Mouse (Mus musculus) MN1 (cell line): ENCODE measurements around the gene Tnip1.

Experiments
- DNase-seq: peaks from one replicate; pipeline ENCODE4 v3.0.0-alpha.2; 2016; ENCODE audit warnings: low spot score

The Tnip1 gene

GRCm38 (mm10) chr11:54878893-54879292 lies 83.8 kb downstream of the Tnip1 start:
- no peak for DNase-seq

DNA sequence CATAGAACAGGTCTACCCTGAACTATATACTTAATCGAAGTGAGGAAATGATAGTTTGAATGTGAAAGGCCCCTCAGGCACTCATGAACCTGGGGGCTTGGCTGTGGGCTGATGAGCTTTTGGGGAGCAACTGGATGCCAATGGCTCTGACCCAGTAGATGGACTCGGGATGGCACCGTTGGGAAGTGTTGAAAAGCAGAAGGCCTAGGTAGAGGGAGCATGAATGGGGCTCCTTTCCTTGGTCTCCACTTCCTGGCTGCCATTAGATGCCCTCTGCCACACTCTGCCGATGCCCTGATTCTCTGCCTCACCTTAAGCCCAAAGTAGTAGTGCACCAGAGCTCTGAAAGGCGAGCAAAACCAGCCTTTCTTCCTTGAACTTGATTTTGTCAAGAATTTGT lies 86.7 kb downstream of the Tnip1 start:
- no peak for DNase-seq

DNA sequence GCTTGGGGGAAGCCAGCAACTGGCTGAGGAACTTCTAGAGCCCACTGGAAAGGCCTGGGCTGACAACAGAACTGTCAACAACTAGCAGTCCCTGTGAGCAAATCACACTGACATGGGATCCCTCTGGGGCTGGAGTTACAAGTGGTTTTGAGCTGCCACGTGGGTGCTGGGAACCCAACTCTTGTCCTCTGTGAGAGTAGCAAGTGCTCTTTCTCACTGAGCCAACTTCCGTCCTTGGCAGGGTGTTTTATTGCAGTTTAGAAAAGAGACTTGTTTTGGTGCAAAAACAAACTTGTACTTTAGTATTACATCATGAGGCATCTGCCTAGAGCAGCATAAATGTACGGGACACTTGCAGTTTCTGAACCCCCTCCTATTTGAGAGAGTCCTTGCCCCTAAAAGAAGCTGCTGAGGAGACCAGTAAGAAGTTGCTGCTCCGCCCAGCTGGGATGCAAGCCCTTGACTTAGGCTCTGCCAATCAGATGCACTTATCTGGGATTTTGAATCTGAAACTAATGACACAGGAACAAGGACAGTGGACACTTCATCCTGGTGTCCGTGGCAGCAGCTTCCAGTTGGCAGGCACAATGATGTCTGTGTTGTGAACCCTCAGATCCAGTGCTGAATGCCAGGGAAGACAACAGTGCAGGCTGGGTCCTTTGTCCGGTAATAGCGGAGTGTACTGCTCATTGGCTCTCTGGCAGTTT lies 90.7 kb downstream of the Tnip1 start:
- no peak for DNase-seq

GRCm38 (mm10) chr11:54869318-54869717 lies 93.4 kb downstream of the Tnip1 start:
- DNase-seq: no peak

DNA sequence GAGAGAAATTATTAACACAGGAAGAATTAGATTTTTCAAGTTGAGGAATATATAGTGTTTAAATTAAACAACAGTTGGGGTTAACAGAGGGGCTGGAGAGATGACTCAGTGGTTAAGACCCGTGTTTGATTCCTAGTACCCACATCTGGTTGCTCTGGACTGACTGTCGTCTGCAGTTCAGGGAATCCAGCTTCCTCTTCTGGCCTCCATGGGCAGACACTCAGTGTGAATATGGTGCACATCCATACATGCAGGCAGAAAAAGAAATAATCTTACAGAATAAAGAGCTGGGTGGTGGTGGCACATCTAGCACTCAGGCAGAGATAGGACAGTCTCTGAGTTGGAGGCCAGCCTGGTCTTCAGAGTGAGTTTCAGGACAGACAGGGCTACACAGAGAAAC lies 94.3 kb downstream of the Tnip1 start:
- no peak for DNase-seq

GRCm38 (mm10) chr11:54867903-54868434 lies 94.7 kb downstream of the Tnip1 start:
- DNase-seq: no peak

GRCm38 (mm10) chr11:54867049-54867385 lies 95.7 kb downstream of the Tnip1 start:
- no peak for DNase-seq

- peak; percentile 97 for DNase-seq
These were observed 96.3 kb downstream of the Tnip1 start, which contains the start of gene Hint1 for GRCm38 (mm10) chr11:54866119-54867048. Gene Hint1 (plus strand): TSS chr11:54866383.

DNA sequence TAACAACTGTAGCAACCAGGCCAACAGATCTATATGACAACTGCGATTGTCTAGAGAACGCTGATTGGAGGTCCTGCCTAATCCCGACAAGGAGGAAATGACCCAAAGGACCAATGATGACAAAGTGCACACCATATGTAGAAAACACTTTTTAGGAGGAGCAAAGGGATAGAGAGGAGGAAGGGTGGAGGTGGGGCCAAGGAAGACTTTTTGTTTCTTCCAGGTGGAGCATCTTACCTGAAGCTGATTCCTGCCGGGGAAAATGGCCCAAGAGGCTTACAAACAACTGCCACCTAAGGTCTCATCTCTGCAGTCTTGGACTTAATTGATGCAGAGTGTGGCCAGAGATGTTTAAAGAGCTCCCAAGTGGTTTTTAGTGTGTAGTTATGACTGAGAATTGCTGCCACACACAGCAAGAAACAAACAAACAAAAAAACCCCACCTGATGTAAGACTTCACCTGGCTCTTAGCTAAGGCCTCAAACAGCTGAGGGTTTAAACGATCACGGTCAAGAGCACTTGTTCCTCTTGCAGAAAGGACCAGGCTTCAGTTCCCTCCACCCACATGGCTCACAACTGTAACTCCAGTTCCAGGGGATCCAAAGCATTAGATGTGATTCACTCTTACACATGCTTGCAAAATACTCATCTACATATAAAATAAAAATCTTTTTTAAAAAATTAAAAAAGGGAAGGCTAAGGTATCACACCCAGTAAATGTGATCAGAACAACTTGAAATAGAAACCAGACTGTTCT lies 97.2 kb downstream of the Tnip1 start:
- DNase-seq: peak; percentile 38

DNA sequence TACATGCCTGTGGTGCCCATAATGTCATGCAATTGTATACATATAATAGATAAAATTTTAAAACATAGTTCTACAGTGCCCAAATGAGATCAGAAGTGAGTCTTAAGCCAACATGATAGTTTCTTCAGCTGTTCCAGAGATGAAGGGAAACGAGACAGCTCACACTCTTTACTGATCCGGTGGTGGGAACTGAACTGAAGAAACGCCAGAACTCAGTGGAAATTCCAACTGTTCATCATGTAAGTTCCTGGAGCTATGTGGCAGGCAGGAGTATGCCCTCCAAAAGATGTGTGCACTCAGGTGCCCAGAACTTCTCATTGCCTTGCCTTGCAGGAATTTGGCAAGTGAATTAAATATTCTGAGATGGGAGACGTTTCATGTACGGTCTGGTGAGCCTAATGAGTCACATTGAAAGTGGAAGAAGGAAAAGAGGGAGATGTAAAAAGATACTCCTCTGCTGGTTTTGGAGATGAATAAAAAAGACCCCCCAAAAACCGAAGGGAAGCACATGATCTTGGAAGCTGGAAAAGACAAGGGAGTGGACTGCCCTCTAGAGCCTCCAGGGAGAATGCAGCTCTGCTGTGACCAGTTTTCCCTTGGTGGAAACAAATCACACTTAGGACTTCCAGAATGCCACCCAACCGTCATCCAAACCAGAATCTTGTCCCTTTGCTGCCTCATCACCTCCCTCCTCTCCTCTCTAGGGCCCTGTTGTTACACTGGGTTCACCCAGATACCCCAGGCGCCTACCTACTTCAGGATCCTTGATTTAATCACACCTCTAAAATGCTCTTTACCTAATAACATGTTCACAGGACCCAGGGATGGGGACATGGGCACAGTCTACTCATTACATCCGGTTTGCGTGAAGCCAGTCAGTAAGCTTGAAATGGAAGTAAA lies 99.8 kb downstream of the Tnip1 start:
- DNase-seq: peak; percentile 68

- no peak for DNase-seq
These were observed 101.0 kb downstream of the Tnip1 start for GRCm38 (mm10) chr11:54861471-54862420.
